Mouse (Mus musculus): Measurements from ENCODE around the gene Tecpr2.

Gene Tecpr2

GRCm38 (mm10) chr12:111008500-111009490, 119.7 kb downstream of the Tecpr2 start:
- peak; percentile 93 for DNase-seq

GRCm38 (mm10) chr12:111009615-111010257, 120.7 kb downstream of the Tecpr2 start:
- DNase-seq, result peak; percentile 83

- no peak for DNase-seq
Measured at GRCm38 (mm10) chr12:111016807-111017206, 127.7 kb downstream of the Tecpr2 start.

- peak; percentile 72 for DNase-seq
Measured at GRCm38 (mm10) chr12:111018068-111018467, 129.0 kb downstream of the Tecpr2 start.

GRCm38 (mm10) chr12:111019086-111019485, 130.0 kb downstream of the Tecpr2 start:
- no peak for DNase-seq

GRCm38 (mm10) chr12:111021138-111021537, 132.1 kb downstream of the Tecpr2 start:
- DNase-seq, result peak; percentile 80

GRCm38 (mm10) chr12:111021577-111021976, 132.5 kb downstream of the Tecpr2 start:
- DNase-seq, result no peak

Data from heart, adult 11 months (tissue).